Mouse (Mus musculus): Measurements from ENCODE around the gene Cldn14. TPM values are rescaled to one million over a fixed set of nuclear protein-coding genes. Genes with fewer than 3 reads are reported as not detected.

Gene Cldn14
- polyA plus RNA-seq, 1 experiment from 2014 or later = 0.21 TPM

- WGBS = 77% methylated on average over 20 of the region's 20 CpGs
- Histone ChIP-seq H3K27ac (no peak overlapping the region), H3K4me1 (peaks cover 34% of the 10 kb centered on the region), H3K9me3 (replicated peaks) (no peaks in the 10 kb centered on the region), H3K4me2 (no peak overlapping the region), H3K9ac (no peak overlapping the region), H3K4me3 (replicated peaks) (no peak overlapping the region), H3K27me3 (no peaks in the 10 kb centered on the region), H3K36me3 (no peaks in the 10 kb centered on the region)
- no peak for ATAC-seq (replicated peaks; ENCODE audit: low FRiP score)
These were observed 89.4 kb downstream of the Cldn14 start for GRCm38 (mm10) chr16:93919189-93919588.

- Histone ChIP-seq H3K4me1 (peaks cover 37% of the 10 kb centered on the region), H3K4me3 (replicated peaks) (no peak overlapping the region), H3K9me3 (replicated peaks) (no peaks in the 10 kb centered on the region), H3K9ac (no peak overlapping the region), H3K36me3 (no peaks in the 10 kb centered on the region), H3K27me3 (no peaks in the 10 kb centered on the region), H3K4me2 (0 out of 2 replicates have a peak overlapping the region, but pooled peaks have one; percentile 8), H3K27ac (no peak overlapping the region)
- 66% methylated on average over 8 of the region's 8 CpGs for WGBS
- ATAC-seq (replicated peaks; ENCODE audit: low FRiP score) = no peak
These were observed 90.0 kb downstream of the Cldn14 start for GRCm38 (mm10) chr16:93918679-93919060.

GRCm38 (mm10) chr16:93917712-93918678 lies 90.6 kb downstream of the Cldn14 start:
- Histone ChIP-seq H3K9me3 (replicated peaks) (no peaks in the 10 kb centered on the region), H3K27ac (peak overlapping the region; percentile 72), H3K9ac (no peak overlapping the region), H3K36me3 (no peaks in the 10 kb centered on the region), H3K4me1 (peaks cover 40% of the 10 kb centered on the region), H3K4me3 (replicated peaks) (no peak overlapping the region), H3K4me2 (0 out of 2 replicates have a peak overlapping the region, but pooled peaks have one; percentile 8), H3K27me3 (no peaks in the 10 kb centered on the region)
- peak; percentile 47; the same call in 1 of the 2 replicates for ATAC-seq (replicated peaks; ENCODE audit: low FRiP score)
- WGBS = 34% methylated on average over 22 of the region's 22 CpGs

GRCm38 (mm10) chr16:93915338-93915849 lies 93.2 kb downstream of the Cldn14 start:
- Histone ChIP-seq H3K4me1 (peaks cover 48% of the 10 kb centered on the region), H3K9ac (no peak overlapping the region), H3K9me3 (replicated peaks) (no peaks in the 10 kb centered on the region), H3K4me2 (no peak overlapping the region), H3K36me3 (no peaks in the 10 kb centered on the region), H3K27me3 (no peaks in the 10 kb centered on the region), H3K27ac (no peak overlapping the region), H3K4me3 (replicated peaks) (no peak overlapping the region)
- 34% methylated on average over 8 of the region's 10 CpGs for WGBS
- no peak for ATAC-seq (replicated peaks; ENCODE audit: low FRiP score)

GRCm38 (mm10) chr16:93913881-93914576 lies 94.6 kb downstream of the Cldn14 start:
- Histone ChIP-seq H3K9me3 (replicated peaks) (no peaks in the 10 kb centered on the region), H3K4me3 (replicated peaks) (no peak overlapping the region), H3K9ac (no peak overlapping the region), H3K36me3 (no peaks in the 10 kb centered on the region), H3K27me3 (no peaks in the 10 kb centered on the region), H3K27ac (no peak overlapping the region), H3K4me1 (peaks cover 38% of the 10 kb centered on the region), H3K4me2 (no peak overlapping the region)
- WGBS = 68% methylated on average over 10 of the region's 10 CpGs
- ATAC-seq (replicated peaks; ENCODE audit: low FRiP score) = no peak

GRCm38 (mm10) chr16:93912808-93913207 lies 95.8 kb downstream of the Cldn14 start:
- Histone ChIP-seq H3K4me2 (0 out of 2 replicates have a peak overlapping the region, but pooled peaks have one; percentile 1), H3K9ac (no peak overlapping the region), H3K4me3 (replicated peaks) (no peak overlapping the region), H3K4me1 (peaks cover 27% of the 10 kb centered on the region), H3K27me3 (no peaks in the 10 kb centered on the region), H3K36me3 (no peaks in the 10 kb centered on the region), H3K27ac (peak overlapping the region; percentile 81), H3K9me3 (replicated peaks) (no peaks in the 10 kb centered on the region)
- ATAC-seq (replicated peaks; ENCODE audit: low FRiP score) = no peak
- WGBS = 54% methylated on average over 3 of the region's 3 CpGs

GRCm38 (mm10) chr16:93912158-93912557 lies 96.5 kb downstream of the Cldn14 start:
- Histone ChIP-seq H3K9me3 (replicated peaks) (no peaks in the 10 kb centered on the region), H3K4me2 (0 out of 2 replicates have a peak overlapping the region, but pooled peaks have one; percentile 1), H3K4me3 (replicated peaks) (no peak overlapping the region), H3K36me3 (no peaks in the 10 kb centered on the region), H3K9ac (no peak overlapping the region), H3K27me3 (no peaks in the 10 kb centered on the region), H3K27ac (peak overlapping the region; percentile 81), H3K4me1 (peaks cover 31% of the 10 kb centered on the region)
- WGBS = 28% methylated on average over 5 of the region's 5 CpGs
- peak; percentile 94 for ATAC-seq (replicated peaks; ENCODE audit: low FRiP score)

GRCm38 (mm10) chr16:93910735-93911665 lies 97.6 kb downstream of the Cldn14 start:
- WGBS = 74% methylated on average over 28 of the region's 28 CpGs
- H3K9ac ChIP-seq = no peak overlapping the region
- peaks cover under 1% of the 10 kb centered on the region for H3K36me3 ChIP-seq
- H3K27me3 ChIP-seq = no peaks in the 10 kb centered on the region
- H3K27ac ChIP-seq = peak overlapping the region; percentile 81; the same call in 1 of the 2 replicates
- H3K9me3 ChIP-seq (replicated peaks) = no peaks in the 10 kb centered on the region
- ATAC-seq (replicated peaks; ENCODE audit: low FRiP score) = no peak
- H3K4me1 ChIP-seq = peaks cover 39% of the 10 kb centered on the region
- H3K4me2 ChIP-seq = no peak overlapping the region
- no peak overlapping the region for H3K4me3 ChIP-seq (replicated peaks)

GRCm38 (mm10) chr16:93909936-93910335 lies 98.7 kb downstream of the Cldn14 start:
- H3K4me3 ChIP-seq (replicated peaks) = no peak overlapping the region
- H3K27ac ChIP-seq = no peak overlapping the region
- H3K27me3 ChIP-seq = no peaks in the 10 kb centered on the region
- H3K4me2 ChIP-seq = no peak overlapping the region
- no peak for ATAC-seq (replicated peaks; ENCODE audit: low FRiP score)
- peaks cover 41% of the 10 kb centered on the region for H3K4me1 ChIP-seq
- peaks cover 10% of the 10 kb centered on the region for H3K36me3 ChIP-seq
- no peaks in the 10 kb centered on the region for H3K9me3 ChIP-seq (replicated peaks)
- no peak overlapping the region for H3K9ac ChIP-seq
- 84% methylated on average over 3 of the region's 3 CpGs for WGBS

GRCm38 (mm10) chr16:93908196-93908595 lies 100.4 kb downstream of the Cldn14 start:
- 89% methylated on average over 8 of the region's 8 CpGs for WGBS
- Histone ChIP-seq H3K27me3 (no peaks in the 10 kb centered on the region), H3K9ac (no peak overlapping the region), H3K27ac (no peak overlapping the region), H3K4me1 (peaks cover 33% of the 10 kb centered on the region), H3K9me3 (replicated peaks) (no peaks in the 10 kb centered on the region), H3K36me3 (peaks cover 27% of the 10 kb centered on the region), H3K4me3 (replicated peaks) (no peak overlapping the region), H3K4me2 (no peak overlapping the region)
- no peak for ATAC-seq (replicated peaks; ENCODE audit: low FRiP score)

GRCm38 (mm10) chr16:93907761-93908160 lies 100.9 kb downstream of the Cldn14 start:
- no peaks in the 10 kb centered on the region for H3K27me3 ChIP-seq
- no peak for ATAC-seq (replicated peaks; ENCODE audit: low FRiP score)
- peak overlapping the region; percentile 62 for H3K27ac ChIP-seq
- WGBS = 75% methylated on average over 5 of the region's 5 CpGs
- H3K9me3 ChIP-seq (replicated peaks) = no peaks in the 10 kb centered on the region
- H3K4me1 ChIP-seq = peaks cover 31% of the 10 kb centered on the region
- peaks cover 31% of the 10 kb centered on the region for H3K36me3 ChIP-seq
- no peak overlapping the region for H3K4me2 ChIP-seq
- H3K9ac ChIP-seq = no peak overlapping the region
- H3K4me3 ChIP-seq (replicated peaks) = no peak overlapping the region

Data from kidney, embryonic 15.5 days (tissue).